Mouse (Mus musculus): ENCODE data around the gene Taar1. TPM values are rescaled to one million over a fixed set of nuclear protein-coding genes. Genes with fewer than 3 reads are reported as not detected.

Gene Taar1
- total RNA-seq (2023), result not detected

DNA sequence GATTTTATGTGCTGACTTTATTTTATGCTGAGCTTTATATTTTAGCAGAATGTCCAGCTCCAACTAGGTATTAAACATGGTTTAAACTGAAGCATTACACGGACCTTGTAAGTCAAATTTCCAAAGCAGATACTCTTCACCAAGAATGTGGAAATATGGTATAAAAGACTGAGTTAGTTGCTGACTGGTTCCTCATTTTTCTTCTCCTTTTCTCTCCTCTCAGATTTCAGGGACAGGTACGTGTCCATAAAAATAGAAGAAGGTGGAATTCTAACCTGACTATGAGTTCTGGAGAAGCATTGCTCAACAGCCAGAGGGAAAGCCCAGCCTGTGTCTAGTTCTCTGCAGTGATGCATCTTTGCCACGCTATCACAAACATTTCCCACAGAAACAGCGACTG lies at the start of gene Taar1:
Taar1 (plus strand) TSS at position 301 of the 400 bp plus-strand sequence.

DNA sequence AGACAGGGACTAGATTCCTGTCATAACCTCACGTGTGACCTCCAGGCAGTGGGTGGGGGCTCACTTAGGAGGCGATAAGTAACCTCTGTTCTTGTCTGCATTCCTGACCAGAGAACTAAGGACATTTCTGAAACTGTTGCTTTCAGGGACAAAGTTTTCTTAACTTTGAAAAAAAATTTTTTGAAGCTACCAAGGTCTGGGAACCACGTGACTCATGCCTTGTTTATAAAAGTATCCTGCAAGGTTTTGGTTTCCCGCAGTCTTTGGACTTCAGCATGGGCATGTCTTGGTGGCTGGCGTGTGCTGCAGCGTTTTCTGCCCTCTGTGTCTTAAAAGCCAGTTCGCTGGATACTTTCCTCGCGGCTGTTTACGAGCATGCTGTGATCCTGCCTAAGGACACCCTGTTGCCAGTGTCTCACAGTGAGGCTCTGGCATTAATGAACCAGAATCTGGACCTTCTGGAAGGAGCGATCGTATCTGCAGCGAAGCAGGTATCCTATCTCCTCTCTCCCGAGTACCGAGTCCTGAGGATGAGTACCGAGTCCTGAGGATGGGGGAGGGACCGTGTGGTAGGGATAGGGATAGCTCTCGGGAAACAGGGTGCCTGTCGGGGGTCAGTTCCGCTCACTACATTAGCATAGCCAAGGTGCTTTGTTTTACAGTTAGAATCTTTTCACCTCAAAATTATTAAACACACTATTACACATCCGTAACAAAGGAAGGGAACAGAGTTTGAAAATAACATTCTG lies 25.4 kb upstream of the Taar1 start, which contains the start of gene Vnn1:
Vnn1 (plus strand) TSS at position 88 of the 749 bp plus-strand sequence.

DNA sequence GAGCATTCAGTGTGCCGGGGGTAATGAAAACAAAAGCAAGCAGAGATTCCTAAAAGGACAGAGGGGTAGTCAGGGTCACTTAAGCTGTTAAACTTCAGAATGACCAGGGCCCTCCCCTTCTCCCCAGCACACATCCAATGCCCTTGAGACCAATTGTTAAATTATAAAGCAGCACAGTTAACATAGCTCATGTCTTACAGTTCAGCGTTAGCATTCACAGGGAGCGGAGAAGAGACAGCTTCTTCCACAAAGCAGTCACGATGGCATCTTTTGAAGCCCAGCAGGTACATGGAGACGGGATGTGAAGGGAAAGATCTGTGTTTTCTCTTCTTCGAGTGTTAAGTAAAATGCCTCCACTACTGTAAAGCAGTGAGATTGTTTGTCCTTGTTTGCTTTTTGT lies 18.2 kb downstream of the Taar1 start, which contains the start of gene Taar2:
Taar2 (plus strand) TSS at position 261 of the 400 bp plus-strand sequence.

DNA sequence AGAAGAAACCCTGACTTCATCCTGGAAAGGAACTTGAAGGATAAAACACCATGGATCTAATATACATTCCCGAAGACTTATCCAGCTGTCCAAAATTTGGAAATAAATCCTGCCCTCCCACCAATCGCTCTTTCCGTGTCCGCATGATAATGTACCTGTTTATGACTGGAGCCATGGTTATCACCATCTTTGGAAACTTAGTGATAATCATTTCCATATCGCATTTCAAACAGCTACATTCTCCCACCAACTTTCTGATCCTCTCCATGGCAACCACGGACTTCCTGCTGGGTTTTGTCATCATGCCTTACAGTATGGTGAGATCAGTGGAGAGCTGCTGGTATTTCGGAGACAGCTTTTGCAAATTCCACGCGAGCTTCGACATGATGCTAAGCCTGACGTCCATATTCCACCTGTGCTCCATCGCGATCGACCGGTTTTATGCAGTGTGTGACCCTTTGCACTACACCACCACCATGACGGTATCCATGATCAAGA lies 29.4 kb downstream of the Taar1 start, which contains the start of gene Taar3:
Taar3 (plus strand) TSS at position 51 of the 498 bp plus-strand sequence.

DNA sequence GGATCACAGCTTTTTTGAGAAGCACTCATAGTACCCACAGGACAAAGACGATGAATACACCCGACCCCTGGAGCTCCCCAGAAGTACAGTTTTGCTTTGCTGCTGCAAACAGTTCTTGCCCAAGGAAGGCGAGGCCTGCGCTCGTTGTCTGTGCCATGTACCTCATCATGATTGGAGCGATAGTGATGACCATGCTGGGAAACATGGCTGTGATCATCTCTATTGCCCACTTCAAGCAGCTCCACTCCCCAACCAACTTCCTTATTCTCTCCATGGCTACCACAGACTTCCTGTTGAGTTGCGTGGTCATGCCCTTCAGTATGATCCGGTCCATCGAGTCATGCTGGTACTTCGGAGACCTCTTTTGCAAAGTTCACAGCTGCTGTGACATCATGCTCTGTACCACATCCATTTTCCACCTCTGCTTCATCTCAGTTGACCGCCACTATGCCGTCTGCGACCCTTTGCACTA lies 40.3 kb downstream of the Taar1 start, which contains the start of gene Taar4:
Taar4 (plus strand) TSS at position 51 of the 472 bp plus-strand sequence.

DNA sequence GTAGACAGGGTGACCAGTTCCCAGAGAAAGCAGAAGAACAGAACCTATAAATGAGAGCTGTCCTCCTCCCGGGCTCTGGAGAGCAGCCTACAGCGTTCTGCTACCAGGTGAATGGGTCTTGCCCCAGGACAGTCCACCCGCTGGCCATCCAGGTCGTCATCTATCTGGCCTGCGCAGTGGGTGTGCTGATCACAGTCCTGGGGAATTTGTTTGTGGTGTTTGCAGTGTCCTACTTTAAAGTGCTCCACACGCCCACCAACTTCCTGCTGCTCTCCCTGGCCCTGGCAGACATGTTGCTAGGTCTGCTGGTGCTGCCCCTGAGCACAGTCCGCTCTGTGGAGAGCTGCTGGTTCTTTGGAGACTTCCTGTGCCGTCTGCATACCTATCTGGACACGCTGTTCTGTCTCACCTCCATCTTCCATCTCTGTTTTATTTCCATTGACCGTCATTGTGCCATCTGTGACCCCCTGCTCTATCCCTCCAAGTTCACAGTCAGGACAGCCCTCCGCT lies 50.6 kb downstream of the Taar1 start, which contains the start of gene Taar5:
Taar5 (plus strand) TSS at position 51 of the 510 bp plus-strand sequence.

Other genes with a start within 250 kb of the Taar1 start
- gene Rps12, start 133.1 kb upstream of the Taar1 start, total RNA-seq (2023), result 100 to 1,000 TPM; 279 to 602 TPM
- under 1 TPM; 0.11 to 0.13 TPM for gene Slc18b1, start 123.4 kb upstream of the Taar1 start, total RNA-seq (2023)
- gene Vnn3, start 68.9 kb upstream of the Taar1 start, total RNA-seq (2023), result 10 to 100 TPM; 46.2 to 52.7 TPM
- gene Vnn1, start 25.7 kb upstream of the Taar1 start, total RNA-seq (2023), result under 1 TPM in 1 of 2 experiments, not detected in 1; 0.22 TPM
- not detected for gene Taar2, start 18.2 kb downstream of the Taar1 start, total RNA-seq (2023)
- not detected for gene Taar3, start 29.2 kb downstream of the Taar1 start, total RNA-seq (2023)
- not detected for gene Taar4, start 40.1 kb downstream of the Taar1 start, total RNA-seq (2023)
- gene Taar5, start 50.4 kb downstream of the Taar1 start, total RNA-seq (2023), result not detected
- gene Taar6, start 65.3 kb downstream of the Taar1 start, total RNA-seq (2023), result not detected
- gene Taar7a, start 73.1 kb downstream of the Taar1 start, total RNA-seq (2023), result not detected
- gene Taar7b, start 79.6 kb downstream of the Taar1 start, total RNA-seq (2023), result not detected
- not detected for gene Taar7d, start 106.9 kb downstream of the Taar1 start, total RNA-seq (2023)
- gene Taar7e, start 117.3 kb downstream of the Taar1 start, total RNA-seq (2023), result not detected
- not detected for gene Taar7f, start 129.2 kb downstream of the Taar1 start, total RNA-seq (2023)
- not detected for gene Taar8a, start 156.1 kb downstream of the Taar1 start, total RNA-seq (2023)
- gene Taar8b, start 171.9 kb downstream of the Taar1 start, total RNA-seq (2023), result not detected
- gene Taar8c, start 181.6 kb downstream of the Taar1 start, total RNA-seq (2023), result not detected
- not detected for gene Taar9, start 189.2 kb downstream of the Taar1 start, total RNA-seq (2023)
- gene Stx7, start 228.9 kb downstream of the Taar1 start, total RNA-seq (2023), result 100 to 1,000 TPM; 103 to 104 TPM